Mouse (Mus musculus) hindbrain, embryonic 14.5 days (tissue): Measurements from ENCODE around the gene Gm11032. TPM values are rescaled to one million over a fixed set of nuclear protein-coding genes. Genes with fewer than 3 reads are reported as not detected.

Experiments used
- ATAC-seq: fragments of 200-750 bp; cut with Nextera tagmentation; 2 replicates; pipeline ENCODE4 v1.8.0; 2017; ENCODE audit warnings: moderate number of reproducible peaks, mild to moderate bottlenecking, moderate TSS enrichment, moderate library complexity; ENCODE audit not compliant: low FRiP score
- DNase-seq: peaks from one replicate; pipeline ENCODE4 v3.0.0-alpha.2; 2015; ENCODE audit warnings: low spot score
- H3K27ac ChIP-seq: fragments of 300-500 bp; sonication (generic); 2 replicates; pipeline ENCODE4 v1.5.1; 2014; ENCODE audit warnings: mild to moderate bottlenecking, moderate library complexity
- H3K27me3 ChIP-seq: fragments of 300-500 bp; sonication (generic); 2 replicates; pipeline ENCODE4 v1.6.1; 2014; ENCODE audit warnings: mild to moderate bottlenecking, low read length, mixed read lengths; ENCODE audit not compliant: control insufficient read depth, insufficient read depth
- H3K36me3 ChIP-seq: fragments of 300-500 bp; sonication (generic); replicated peaks from 2 replicates; pipeline ENCODE4 v1.6.1; 2014; ENCODE audit not compliant: control insufficient read depth, insufficient read depth
- H3K4me1 ChIP-seq: fragments of 300-500 bp; sonication (generic); replicated peaks from 2 replicates; pipeline ENCODE4 v1.6.1; 2014; ENCODE audit warnings: antibody characterized with exemption, low read length, mixed read lengths; ENCODE audit not compliant: control insufficient read depth, insufficient read depth
- H3K4me2 ChIP-seq: fragments of 300-500 bp; sonication (generic); replicated peaks from 2 replicates; pipeline ENCODE4 v1.6.1; 2014; ENCODE audit warnings: mild to moderate bottlenecking, moderate library complexity
- H3K4me3 ChIP-seq: fragments of 300-500 bp; sonication (generic); replicated peaks from 2 replicates; pipeline ENCODE4 v1.5.1; 2014; ENCODE audit warnings: mild to moderate bottlenecking, low read length
- H3K9ac ChIP-seq: fragments of 300-500 bp; sonication (generic); 2 replicates; pipeline ENCODE4 v1.6.1; 2014
- H3K9me3 ChIP-seq: fragments of 300-500 bp; sonication (generic); 2 replicates; pipeline ENCODE4 v1.6.1; 2016; ENCODE audit warnings: low read length; ENCODE audit not compliant: control insufficient read depth
- WGBS: fragments of 180-500 bp; shearing (Covaris S2); extraction: QIAGEN DNeasy Blood & Tissue Kit; methylation state at CpG from one replicate; pipeline ENCODE4 v1.1.7; 2014; 5-methylcytosine and 5-hydroxymethylcytosine counted together
- polyA plus RNA-seq: library from polyadenylated mRNA; unstranded; fragments of >200 nt; fragmentation: Nextera tagmentation; extraction: Ambion mirVana; gene quantifications from 2 replicates; pipeline ENCODE4 v1.2.1, GENCODE M21; 2014

The Gm11032 gene
- polyA plus RNA-seq, 1 experiment from 2014 or later, result not detected

GRCm38 (mm10) chr11:4598411-4598810 lies 21.5 kb upstream of the Gm11032 start:
- 95% methylated on average over 2 of the region's 2 CpGs for WGBS
- H3K4me1 ChIP-seq, result peaks cover 8% of the 10 kb centered on the region
- H3K4me2 ChIP-seq, result no peak overlapping the region
- no peaks in the 10 kb centered on the region for H3K36me3 ChIP-seq
- H3K9me3 ChIP-seq, result no peaks in the 10 kb centered on the region
- no peak overlapping the region for H3K27ac ChIP-seq
- no peak overlapping the region for H3K9ac ChIP-seq
- no peak overlapping the region for H3K4me3 ChIP-seq
- no peak for DNase-seq
- ATAC-seq, result no peak
- H3K27me3 ChIP-seq, result no peaks in the 10 kb centered on the region

DNA sequence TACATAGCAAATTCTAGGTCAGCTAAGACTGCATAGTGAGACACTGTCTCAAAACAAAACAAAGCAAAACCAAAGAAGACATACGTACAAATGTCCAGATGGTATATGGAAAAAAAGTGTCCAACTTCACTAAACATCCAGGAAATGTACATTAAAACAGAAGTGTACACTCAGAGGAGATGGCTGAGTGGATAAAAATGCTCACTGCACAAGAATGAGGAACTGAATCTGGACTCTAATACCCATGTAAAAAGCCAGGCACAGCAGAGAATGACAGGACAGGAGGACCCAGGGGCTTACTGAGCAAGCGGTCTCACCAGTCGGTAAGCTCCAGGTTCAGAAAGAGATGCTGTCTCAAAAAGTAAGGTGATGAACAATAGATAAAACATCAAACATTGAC lies 20.0 kb upstream of the Gm11032 start:
- 94% methylated on average over 3 of the region's 3 CpGs for WGBS

GRCm38 (mm10) chr11:4601890-4602289 lies 18.0 kb upstream of the Gm11032 start:
- Histone ChIP-seq H3K36me3 (no peaks in the 10 kb centered on the region), H3K9me3 (no peaks in the 10 kb centered on the region), H3K4me3 (no peak overlapping the region), H3K27me3 (no peaks in the 10 kb centered on the region), H3K9ac (no peak overlapping the region), H3K4me1 (peaks cover 5% of the 10 kb centered on the region), H3K4me2 (no peak overlapping the region), H3K27ac (no peak overlapping the region)
- no peak for ATAC-seq
- no peak for DNase-seq
- 74% methylated on average over 5 of the region's 5 CpGs for WGBS

More for the DNA sequence above, 20.0 kb upstream of the Gm11032 start:
- Histone ChIP-seq H3K9me3 (no peaks in the 10 kb centered on the region), H3K36me3 (no peaks in the 10 kb centered on the region), H3K4me2 (no peak overlapping the region), H3K27me3 (no peaks in the 10 kb centered on the region), H3K4me3 (no peak overlapping the region), H3K4me1 (peaks cover 5% of the 10 kb centered on the region), H3K27ac (no peak overlapping the region), H3K9ac (no peak overlapping the region)
- no peak for DNase-seq
- no peak for ATAC-seq

DNA sequence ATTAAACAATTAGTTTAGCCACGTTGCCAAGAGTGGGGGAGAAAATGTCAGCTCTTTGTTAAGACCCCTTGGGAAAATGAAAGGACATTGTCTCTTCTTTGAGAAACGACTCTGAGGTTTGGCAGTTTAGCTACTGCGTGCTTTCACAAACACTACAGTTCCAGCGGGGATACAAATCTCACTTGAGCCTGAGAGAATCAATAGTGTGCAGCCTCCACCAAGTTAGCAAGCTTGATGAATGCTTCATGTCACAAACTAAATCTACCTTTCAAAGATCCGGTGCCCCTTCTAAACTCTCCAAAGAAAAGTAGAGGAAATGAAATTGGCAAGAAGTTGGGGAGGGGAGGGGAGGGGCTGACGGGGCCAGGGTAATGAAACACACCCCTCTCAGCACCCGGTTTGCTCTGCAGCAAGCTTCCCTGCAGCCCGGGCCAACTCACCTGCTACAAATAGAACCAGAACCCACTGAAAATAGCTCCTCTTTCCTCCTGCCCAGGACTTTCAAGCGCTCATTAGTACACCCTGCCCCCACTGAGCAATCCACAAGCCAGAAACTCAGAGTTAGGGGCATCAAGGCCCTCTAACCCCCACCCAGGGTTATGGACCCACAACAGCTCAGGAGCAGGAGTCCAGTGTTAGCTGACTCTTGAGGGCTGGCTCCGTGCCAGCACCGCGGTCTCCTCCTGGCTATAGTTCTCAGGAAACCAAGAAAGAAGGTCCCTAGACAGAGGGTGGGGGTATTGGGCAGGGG lies 17.0 kb upstream of the Gm11032 start:
- peak overlapping the region; percentile 9; the same call in 1 of the 2 replicates for H3K4me2 ChIP-seq
- 30% methylated on average over 12 of the region's 12 CpGs for WGBS
- ATAC-seq (peak; percentile 24; the same call in 1 of the 2 replicates), DNase-seq (no peak)
- no peak overlapping the region for H3K9ac ChIP-seq
- peaks cover 5% of the 10 kb centered on the region for H3K4me1 ChIP-seq
- H3K27me3 ChIP-seq, result no peaks in the 10 kb centered on the region
- H3K36me3 ChIP-seq, result no peaks in the 10 kb centered on the region
- H3K4me3 ChIP-seq, result no peak overlapping the region
- no peak overlapping the region for H3K27ac ChIP-seq
- H3K9me3 ChIP-seq, result no peaks in the 10 kb centered on the region

DNA sequence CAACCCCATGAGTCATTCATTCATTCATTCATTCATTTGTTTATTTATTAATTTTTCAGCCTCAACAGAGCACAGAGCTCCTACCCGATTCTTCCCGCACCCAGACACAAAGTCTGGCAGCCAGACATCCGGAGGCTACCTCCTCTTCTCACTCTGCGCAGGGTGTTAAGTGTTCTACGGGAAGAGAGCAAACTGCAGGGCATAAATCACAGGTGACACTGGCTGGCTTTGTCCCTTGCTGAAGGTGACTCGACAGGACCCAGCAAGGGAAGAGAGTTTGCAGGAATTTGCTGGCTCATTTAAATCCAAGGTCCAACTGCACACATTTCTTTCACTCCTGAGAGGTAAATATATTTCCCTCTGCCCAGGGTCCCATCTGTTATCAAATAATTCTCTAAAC lies 15.4 kb upstream of the Gm11032 start:
- no peak overlapping the region for H3K9ac ChIP-seq
- no peak for ATAC-seq
- DNase-seq, result no peak
- no peak overlapping the region for H3K27ac ChIP-seq
- no peak overlapping the region for H3K4me2 ChIP-seq
- H3K9me3 ChIP-seq, result no peaks in the 10 kb centered on the region
- no peak overlapping the region for H3K4me3 ChIP-seq
- no peaks in the 10 kb centered on the region for H3K36me3 ChIP-seq
- WGBS, result 55% methylated on average over 6 of the region's 6 CpGs
- peaks cover 5% of the 10 kb centered on the region for H3K4me1 ChIP-seq
- H3K27me3 ChIP-seq, result no peaks in the 10 kb centered on the region

- Histone ChIP-seq H3K27ac (no peak overlapping the region), H3K36me3 (no peaks in the 10 kb centered on the region), H3K27me3 (no peaks in the 10 kb centered on the region), H3K9me3 (no peaks in the 10 kb centered on the region), H3K4me3 (no peak overlapping the region), H3K4me2 (no peak overlapping the region), H3K9ac (no peak overlapping the region), H3K4me1 (peaks cover 5% of the 10 kb centered on the region)
- ATAC-seq, result no peak
- 55% methylated on average over 7 of the region's 7 CpGs for WGBS
- no peak for DNase-seq
These were observed 14.5 kb upstream of the Gm11032 start for GRCm38 (mm10) chr11:4605414-4605813.

GRCm38 (mm10) chr11:4606541-4606940 lies 13.3 kb upstream of the Gm11032 start:
- no peaks in the 10 kb centered on the region for H3K9me3 ChIP-seq
- no peak for DNase-seq
- WGBS, result 76% methylated on average over 1 of the region's 1 CpGs
- peaks cover 5% of the 10 kb centered on the region for H3K4me1 ChIP-seq
- H3K36me3 ChIP-seq, result no peaks in the 10 kb centered on the region
- no peaks in the 10 kb centered on the region for H3K27me3 ChIP-seq
- H3K4me3 ChIP-seq, result no peak overlapping the region
- H3K4me2 ChIP-seq, result no peak overlapping the region
- no peak overlapping the region for H3K27ac ChIP-seq
- no peak for ATAC-seq
- no peak overlapping the region for H3K9ac ChIP-seq

GRCm38 (mm10) chr11:4611904-4612303 lies 8.0 kb upstream of the Gm11032 start:
- no peaks in the 10 kb centered on the region for H3K27me3 ChIP-seq
- H3K36me3 ChIP-seq, result no peaks in the 10 kb centered on the region
- H3K4me3 ChIP-seq, result no peak overlapping the region
- H3K27ac ChIP-seq, result no peak overlapping the region
- ATAC-seq (no peak), DNase-seq (no peak)
- H3K4me2 ChIP-seq, result no peak overlapping the region
- no peak overlapping the region for H3K9ac ChIP-seq
- H3K9me3 ChIP-seq, result no peaks in the 10 kb centered on the region
- 78% methylated on average over 2 of the region's 2 CpGs for WGBS
- H3K4me1 ChIP-seq, result no peaks in the 10 kb centered on the region

DNA sequence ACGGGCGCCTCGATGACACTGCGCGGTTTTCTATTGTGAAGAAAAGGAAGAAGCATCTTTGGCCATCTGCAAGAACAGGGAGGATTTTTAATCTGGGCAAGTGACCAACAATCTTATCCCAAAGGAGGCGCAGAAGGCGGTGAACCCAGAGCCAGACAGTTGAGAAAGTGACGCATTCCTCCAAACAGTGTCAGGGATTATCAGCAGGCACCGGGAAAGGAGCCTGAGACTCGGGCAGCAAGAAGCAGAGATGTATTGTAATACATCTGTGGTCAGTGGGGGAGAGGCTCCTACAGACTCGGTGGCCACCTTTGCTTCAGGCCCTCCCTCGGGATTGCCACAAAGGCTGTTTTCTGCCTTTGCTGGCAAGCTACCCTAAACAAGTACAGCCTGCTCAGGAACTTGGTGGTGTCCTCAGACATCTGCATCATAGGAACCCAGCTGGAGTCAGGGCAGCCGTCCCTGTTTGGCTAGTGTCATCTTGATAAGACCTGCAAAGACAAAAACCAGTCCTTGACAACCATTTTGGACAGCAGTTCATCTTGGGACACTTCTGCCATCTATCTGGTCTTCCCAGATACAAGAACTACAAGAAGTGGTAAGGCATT lies 738 bp downstream of the Gm11032 start:
- H3K36me3 ChIP-seq, result no peaks in the 10 kb centered on the region
- no peak overlapping the region for H3K4me3 ChIP-seq
- DNase-seq (no peak), ATAC-seq (no peak)
- no peaks in the 10 kb centered on the region for H3K27me3 ChIP-seq
- WGBS, result 61% methylated on average over 13 of the region's 13 CpGs
- no peak overlapping the region for H3K4me2 ChIP-seq
- H3K9me3 ChIP-seq, result no peaks in the 10 kb centered on the region
- H3K4me1 ChIP-seq, result no peaks in the 10 kb centered on the region
- no peak overlapping the region for H3K27ac ChIP-seq
- H3K9ac ChIP-seq, result no peak overlapping the region
